Mouse (Mus musculus) MN1 (cell line): ENCODE measurements around the gene Gm3264.
"Not testable (repeated sequence)": the region's sequence is repeated elsewhere in the genome, so short reads cannot be mapped to it uniquely, and the experiment has no call there.

Experiments used
- DNase-seq: peaks from one replicate; pipeline ENCODE4 v3.0.0-alpha.2; 2016; ENCODE audit warnings: low spot score

The Gm3264 gene

GRCm38 (mm10) chr14:4855299-4855980 lies at the start of gene Gm3264:
Gene Gm3264 (plus strand): TSS chr14:4855576.
- peak; percentile 1 for DNase-seq

GRCm38 (mm10) chr14:4806421-4806820 lies 49.0 kb upstream of the Gm3264 start:
- DNase-seq, result not testable (repeated sequence)

- DNase-seq, result not testable (repeated sequence)
Observed at GRCm38 (mm10) chr14:4821950-4822349, 33.4 kb upstream of the Gm3264 start.

- not testable (repeated sequence) for DNase-seq
Observed at GRCm38 (mm10) chr14:4837806-4838205, 17.6 kb upstream of the Gm3264 start, which contains the start of gene Gm3269. Gene Gm3269 (plus strand): TSS chr14:4838106.

- DNase-seq, result not testable (repeated sequence)
Observed at GRCm38 (mm10) chr14:4892116-4892515, 36.7 kb downstream of the Gm3264 start, which contains the start of gene Gm3278. Gene Gm3278 (plus strand): TSS chr14:4892416.
